Mouse (Mus musculus) left cerebral cortex, adult 18-20 months (tissue): ENCODE results near the gene Fzd7. TPM values are rescaled to one million over a fixed set of nuclear protein-coding genes. Genes with fewer than 3 reads are reported as not detected.

Experiments used
- DNase-seq, 2 experiments: peaks; one replicate each; pipeline ENCODE4 v3.0.0; 2021 to 2022; ENCODE audit warnings: low spot score in 2 of 2, mixed read lengths in 1 of 2
- total RNA-seq, 2 experiments: library from RNA; stranded (reverse); gene quantifications; 2 replicates each; pipeline ENCODE4 v1.2.3; 2021

The Fzd7 gene
- total RNA-seq, 2 experiments from 2014 or later, result 7.3 to 8.1 TPM

DNA sequence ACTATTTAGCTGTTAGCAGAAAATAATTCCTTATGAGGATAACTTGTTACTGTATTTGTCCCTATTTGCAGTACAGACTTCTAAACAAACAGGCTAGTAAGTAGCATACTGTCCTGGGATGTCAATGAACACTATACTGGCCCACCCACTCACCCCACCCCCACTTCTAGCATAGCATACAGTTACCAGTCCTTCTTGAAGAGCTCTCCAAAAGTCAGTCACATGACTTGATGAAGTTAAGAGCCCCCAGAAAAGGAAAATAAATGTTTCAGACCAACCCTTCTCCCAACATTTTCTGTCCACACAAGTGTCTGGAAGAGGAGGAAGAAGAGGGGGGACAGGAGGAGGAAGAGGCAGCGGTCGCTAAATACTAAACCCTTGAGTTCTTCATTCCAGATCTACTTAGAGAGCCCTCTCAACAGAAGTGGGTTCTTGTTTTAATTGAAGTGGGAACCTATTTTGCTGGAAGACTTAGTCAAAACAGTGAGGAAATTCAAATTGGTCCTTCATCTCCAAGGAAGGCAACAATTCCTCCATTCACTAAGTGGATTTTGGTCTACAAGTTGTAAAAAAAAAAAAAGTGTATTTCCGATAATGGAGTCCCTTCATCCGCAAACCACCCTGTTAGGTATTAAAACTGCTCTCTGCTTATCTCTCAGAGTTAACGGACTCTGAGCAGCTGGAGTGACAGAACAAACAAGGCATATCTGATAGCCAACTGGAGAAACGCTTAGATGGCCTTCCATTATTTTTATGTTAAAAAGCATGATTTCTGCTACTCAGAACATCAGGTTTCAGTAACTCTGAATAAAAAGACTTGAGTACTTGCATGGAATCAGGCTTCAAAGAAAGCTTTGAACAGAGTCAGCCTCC is 15.8 kb downstream of the Fzd7 start:
- DNase-seq, result no peak

DNA sequence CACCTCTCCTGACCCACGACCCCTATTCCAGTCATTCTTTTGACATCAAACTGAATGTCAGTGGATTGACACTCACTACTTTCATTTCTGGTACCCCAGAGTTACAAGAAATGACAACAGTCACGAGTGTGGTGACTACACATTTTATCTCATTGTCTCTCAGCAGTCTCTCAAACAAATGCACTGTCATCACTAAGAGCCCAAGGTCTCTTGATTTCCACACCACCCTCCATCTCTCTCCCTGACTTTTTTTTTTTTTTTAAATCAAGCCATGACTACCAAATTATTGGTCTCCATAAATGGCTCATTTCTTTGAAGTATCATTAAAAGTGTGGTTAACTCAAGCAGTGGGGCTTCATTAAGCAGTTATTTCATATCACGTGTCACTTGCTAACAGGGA is 17.1 kb downstream of the Fzd7 start:
- DNase-seq, result no peak

GRCm38 (mm10) chr1:59502355-59502754 is 20.1 kb downstream of the Fzd7 start:
- DNase-seq, result no peak

DNA sequence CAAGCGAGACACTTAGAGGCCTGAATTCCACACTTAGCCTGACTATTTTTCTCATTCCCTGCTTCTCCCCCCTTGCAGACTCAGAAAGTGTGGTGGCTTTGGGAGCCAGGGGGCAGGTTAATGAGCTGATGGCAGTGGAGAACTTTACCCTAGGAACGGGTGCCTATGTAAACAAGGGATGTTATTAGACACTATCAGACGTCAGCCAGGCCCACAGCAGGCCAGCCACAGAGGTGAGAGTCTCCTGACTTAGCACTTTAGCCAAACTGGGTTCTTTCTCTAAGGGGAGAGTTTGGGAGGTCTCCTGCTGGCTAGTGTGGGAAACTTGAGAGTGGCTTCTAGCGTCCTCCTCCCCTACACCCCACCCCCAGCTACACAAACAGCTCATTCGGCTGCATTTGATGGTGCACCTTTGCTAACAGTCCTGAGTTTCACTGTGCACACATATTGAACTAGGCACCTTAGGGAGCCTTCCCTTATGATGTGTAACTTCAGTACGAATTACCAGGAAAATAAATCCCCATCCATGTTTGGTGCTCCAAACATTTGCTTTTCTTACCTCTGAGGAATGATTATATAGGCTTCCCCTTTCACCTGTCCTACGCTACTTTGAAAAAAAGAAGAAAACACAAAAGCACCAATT is 21.6 kb downstream of the Fzd7 start:
- DNase-seq, result no peak

DNA sequence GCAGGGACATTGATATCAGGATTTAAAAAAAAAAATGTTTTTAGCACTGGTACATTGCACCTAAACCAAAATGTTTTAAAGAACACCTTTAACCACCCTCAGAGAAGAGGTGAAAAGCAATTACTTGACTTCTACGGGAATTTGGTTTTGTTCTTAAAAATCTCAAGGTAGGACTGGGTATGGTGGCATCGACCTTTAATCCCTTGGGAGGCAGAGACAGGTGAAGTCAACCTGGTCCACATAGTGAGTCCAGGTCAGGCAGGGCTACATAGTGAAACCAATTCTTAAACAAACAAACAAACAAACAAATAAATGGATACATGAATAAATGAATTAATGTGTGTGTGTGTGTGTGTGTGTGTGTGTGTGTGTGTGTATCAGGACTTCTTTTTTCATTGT is 22.1 kb downstream of the Fzd7 start:
- no peak for DNase-seq

- no peak for DNase-seq
Measured at GRCm38 (mm10) chr1:59508463-59509139, 26.4 kb downstream of the Fzd7 start.

DNA sequence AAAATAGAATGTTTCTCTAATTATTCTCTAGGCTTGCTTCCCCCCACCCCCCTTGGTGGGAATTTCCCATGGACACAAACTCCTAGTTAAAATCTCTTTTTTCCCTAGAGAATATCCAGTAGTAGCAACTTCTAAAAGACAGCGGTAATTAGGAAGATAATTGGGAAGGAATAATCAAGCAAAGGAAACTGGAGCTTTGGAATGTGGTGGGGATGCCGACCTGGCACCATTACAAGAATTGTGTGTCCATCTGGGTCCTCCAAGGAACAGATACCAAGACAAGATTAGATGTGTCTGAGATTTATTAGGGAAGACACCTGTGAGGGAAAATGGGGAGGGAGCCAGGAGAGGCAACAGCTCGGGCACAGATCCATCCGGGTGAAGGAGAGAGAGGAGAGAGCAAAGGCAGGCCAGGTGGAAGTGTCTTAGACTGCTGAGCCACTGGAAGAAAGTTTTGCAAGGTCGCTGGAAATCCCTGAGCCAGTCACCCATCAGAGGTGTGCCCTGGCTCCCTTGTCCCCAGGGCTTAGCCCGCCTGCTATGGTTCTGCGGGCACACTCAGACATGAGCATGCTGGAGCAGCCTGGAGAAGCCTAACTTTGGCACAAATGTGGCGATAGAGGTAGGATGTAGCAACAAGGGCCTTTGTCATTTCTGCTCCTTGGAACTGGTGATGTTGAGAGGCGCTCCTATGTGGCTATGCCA is 29.5 kb downstream of the Fzd7 start:
- DNase-seq, result no peak

DNA sequence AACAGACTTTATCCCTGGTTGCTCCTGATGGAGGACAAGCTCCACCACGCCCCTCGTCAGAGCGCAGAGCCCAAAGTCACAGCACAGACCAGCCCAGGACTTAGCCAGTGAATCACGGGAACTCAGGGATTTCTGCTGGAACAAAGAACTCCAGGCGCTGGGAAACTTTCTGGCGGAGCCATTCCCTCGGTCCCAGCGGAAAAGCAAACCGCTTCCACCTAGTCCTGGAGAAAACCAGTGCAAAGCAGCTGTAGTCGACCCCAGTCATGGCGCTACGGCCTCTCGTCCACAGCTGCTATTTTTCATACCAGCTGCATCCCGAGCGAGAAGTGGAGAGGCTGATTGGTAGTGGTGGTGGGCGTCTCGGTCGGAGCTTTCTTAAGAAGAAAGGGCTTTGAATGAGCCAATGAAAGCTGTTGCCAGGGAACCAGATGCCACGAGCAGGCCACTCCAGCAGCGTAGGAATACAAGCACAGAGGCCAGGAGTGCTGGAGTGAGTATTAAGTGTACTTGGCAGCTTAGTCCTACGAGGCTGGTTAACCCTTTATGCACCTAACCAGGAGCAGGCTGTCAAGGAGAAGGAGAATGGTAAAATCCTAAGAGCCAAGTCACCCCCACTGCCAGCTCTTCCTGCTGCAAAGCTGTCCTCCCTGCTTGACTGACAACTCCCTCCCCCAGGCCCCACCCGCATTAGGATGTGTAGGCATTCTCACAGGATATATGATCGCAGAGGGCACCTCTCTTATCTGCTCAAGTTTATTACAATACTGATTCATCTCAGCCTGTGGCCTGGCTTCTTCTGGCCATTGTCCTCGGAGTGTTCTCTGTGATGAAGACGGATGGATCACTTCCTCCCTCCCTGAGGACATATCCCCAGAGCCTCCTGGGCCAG is 34.0 kb downstream of the Fzd7 start, which contains the start of gene Gm973:
Gm973 (plus strand) TSS at position 239 of the 892 bp plus-strand sequence.
- peak; percentile 28 to 40 for DNase-seq

DNA sequence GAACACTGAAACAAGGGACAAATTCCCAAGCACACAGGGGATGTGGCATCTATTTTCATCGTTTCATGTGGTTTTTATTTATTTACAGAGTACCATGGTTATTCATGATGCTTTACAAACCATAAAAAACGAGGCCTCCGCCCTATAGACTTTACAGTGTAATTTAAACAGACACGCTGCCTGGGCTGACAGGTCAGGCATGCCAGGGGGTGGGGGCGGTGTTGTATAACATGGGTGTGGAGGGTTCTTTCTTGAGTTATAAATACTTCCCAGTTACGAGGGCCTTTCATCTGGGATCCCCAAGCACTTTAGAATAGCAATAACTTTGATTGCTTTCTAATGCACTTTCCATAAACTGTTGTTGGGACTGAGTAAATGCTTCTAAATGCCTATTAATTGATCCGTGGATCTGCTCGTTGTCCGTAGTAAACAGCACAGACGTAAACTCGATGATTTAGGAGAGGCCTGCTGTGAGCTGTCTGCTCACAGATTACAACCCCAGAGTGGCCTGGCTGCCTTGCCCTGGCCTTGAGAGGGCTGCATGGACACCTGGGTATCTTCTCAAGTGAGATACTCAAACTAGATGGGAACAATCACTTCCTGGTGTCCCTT is 38.1 kb downstream of the Fzd7 start:
- no peak for DNase-seq

DNA sequence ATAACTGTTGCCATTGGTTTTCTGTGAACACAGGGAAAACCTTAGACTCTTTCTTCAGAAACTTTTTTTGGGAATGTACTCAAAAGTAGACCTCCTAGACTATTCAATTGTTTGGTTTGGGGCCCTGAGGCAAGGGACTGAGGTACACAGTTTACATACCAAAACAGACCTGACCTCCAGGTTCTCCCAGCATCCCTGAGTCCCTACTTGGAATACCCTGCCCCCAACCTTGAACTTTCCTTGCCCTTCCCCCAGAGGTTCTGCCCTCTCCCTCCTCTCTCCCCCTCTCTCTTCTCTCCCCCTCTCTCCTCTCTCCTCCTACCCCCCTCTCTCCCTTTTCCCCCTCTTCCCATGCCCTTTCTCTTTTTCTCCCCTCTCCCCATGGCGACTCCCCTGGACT is 40.2 kb downstream of the Fzd7 start:
- no peak for DNase-seq

- DNase-seq, result no peak
Measured at GRCm38 (mm10) chr1:59523378-59523958, 41.2 kb downstream of the Fzd7 start.

DNA sequence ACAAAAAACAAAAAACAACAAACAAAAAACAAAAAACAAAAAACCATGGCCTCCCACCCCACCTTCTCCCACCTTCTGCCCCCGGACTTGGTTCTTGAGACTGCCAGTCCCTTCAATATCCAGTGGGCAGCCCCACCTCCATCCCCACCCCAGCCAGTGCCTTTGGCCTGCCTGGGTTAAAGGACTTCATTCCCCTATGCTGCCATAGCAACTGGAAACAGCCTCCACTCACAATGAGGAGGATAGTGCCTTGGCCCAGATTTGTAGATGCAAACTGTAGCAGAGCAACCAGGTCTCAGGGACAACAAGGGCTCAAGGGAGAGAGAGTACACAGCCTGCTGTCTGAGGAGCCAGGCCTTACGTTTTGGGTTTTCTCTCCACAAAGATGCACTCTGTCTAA is 41.8 kb downstream of the Fzd7 start:
- no peak for DNase-seq

GRCm38 (mm10) chr1:59524759-59525158 is 42.5 kb downstream of the Fzd7 start:
- no peak for DNase-seq

GRCm38 (mm10) chr1:59527219-59527618 is 45.0 kb downstream of the Fzd7 start:
- DNase-seq, result no peak

GRCm38 (mm10) chr1:59534976-59535810 is 53.0 kb downstream of the Fzd7 start:
- DNase-seq, result peak; percentile 34 to 47
